Comparison of ENCODE assay signal across 12 mouse cellular contexts in the genomic region with DNA sequence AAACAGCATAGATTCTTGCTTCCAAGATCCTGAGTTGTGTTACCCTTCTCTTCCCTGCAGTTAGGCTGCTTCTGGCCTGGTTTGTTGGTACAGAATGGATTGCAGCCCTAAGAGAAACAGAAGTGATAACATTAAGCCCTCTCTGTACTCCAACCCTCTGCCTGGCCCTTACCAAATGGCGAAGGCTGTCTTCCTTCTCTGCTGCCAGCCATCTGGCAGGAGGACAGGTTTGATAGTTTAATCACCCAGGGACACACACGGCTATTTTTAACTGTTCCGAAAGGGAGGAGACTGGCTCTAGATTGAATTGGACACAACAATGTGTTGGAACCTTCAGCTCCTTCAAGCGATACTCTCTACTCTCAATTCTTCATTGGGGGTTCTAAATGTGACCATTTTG. TPM values are rescaled to one million over a fixed set of nuclear protein-coding genes. Genes with fewer than 3 reads are reported as not detected.
DNase-seq lines count a peak whose midpoint lies in the region; ATAC-seq and TF ChIP-seq lines count a peak whose summit lies in the region.
"Had no signal": no experiment of that assay in that cellular context is flagged by ENCODE, and none has a peak within 500 bp of the region (broad histone marks: within the 10 kb centered on the region; RNA-seq: fewer than 3 reads in every experiment).

No protein-coding gene starts in this region.

- H3K9ac ChIP-seq in heart, embryonic 12.5 days = no peak overlapping the region
- H3K9ac ChIP-seq in liver, postnatal 0 days (replicated peaks) = no peak overlapping the region
- H3K9ac ChIP-seq in forebrain, embryonic 16.5 days (replicated peaks; ENCODE audit: low read depth, low read length) = no peak overlapping the region
- no peak overlapping the region for H3K9ac ChIP-seq in hindbrain, embryonic 14.5 days
- H3K9ac ChIP-seq: limb, embryonic 12.5 days had no signal

- ATAC-seq in heart, embryonic 12.5 days (ENCODE audit: insufficient number of reproducible peaks, low FRiP score) = no peak
- ATAC-seq in liver, postnatal 0 days = peak; percentile 44
- no peak for ATAC-seq in forebrain, embryonic 16.5 days
- ATAC-seq in hindbrain, embryonic 14.5 days (ENCODE audit: low FRiP score) = no peak

- H3K36me3 ChIP-seq in heart, embryonic 12.5 days = peaks cover 49% of the 10 kb centered on the region
- no peaks in the 10 kb centered on the region for H3K36me3 ChIP-seq in liver, postnatal 0 days (replicated peaks; ENCODE audit: insufficient read depth, low read length)
- H3K36me3 ChIP-seq in forebrain, embryonic 16.5 days (ENCODE audit: control insufficient read depth, insufficient read depth) = no peaks in the 10 kb centered on the region
- no peaks in the 10 kb centered on the region for H3K36me3 ChIP-seq in hindbrain, embryonic 14.5 days (replicated peaks; ENCODE audit: control insufficient read depth, insufficient read depth)
- H3K36me3 ChIP-seq: limb, embryonic 12.5 days had no signal

- H3K4me1 ChIP-seq in heart, embryonic 12.5 days (replicated peaks) = peaks cover 13% of the 10 kb centered on the region
- H3K4me1 ChIP-seq in liver, postnatal 0 days (ENCODE audit: insufficient read depth) = no peaks in the 10 kb centered on the region
- H3K4me1 ChIP-seq in forebrain, embryonic 16.5 days (replicated peaks; ENCODE audit: control insufficient read depth, insufficient read depth, low read length) = no peaks in the 10 kb centered on the region
- no peaks in the 10 kb centered on the region for H3K4me1 ChIP-seq in hindbrain, embryonic 14.5 days (replicated peaks; ENCODE audit: control insufficient read depth, insufficient read depth, low read length)
- H3K4me1 ChIP-seq: limb, embryonic 12.5 days; megakaryocyte, embryonic 14.5 days had no signal

- 0 out of 2 replicates have a peak, but pooled peaks cover 4% of the 10 kb centered on the region for H3K27me3 ChIP-seq in heart, embryonic 12.5 days (replicated peaks)
- H3K27me3 ChIP-seq in liver, postnatal 0 days (ENCODE audit: insufficient read depth, low read length) = peaks cover 8% of the 10 kb centered on the region; the same call in 1 of the 2 replicates
- no peaks in the 10 kb centered on the region for H3K27me3 ChIP-seq in forebrain, embryonic 16.5 days (replicated peaks; ENCODE audit: control insufficient read depth, insufficient read depth, low read length)
- peaks cover 7% of the 10 kb centered on the region; the same call in 1 of the 2 replicates for H3K27me3 ChIP-seq in hindbrain, embryonic 14.5 days (ENCODE audit: control insufficient read depth, insufficient read depth, low read length)

- peak; percentile 44; the same call in 1 of the 2 replicates for TF ChIP-seq EP300 in liver, postnatal 0 days (IDR thresholded peaks at IDR 0.05; ENCODE audit: low read depth)

- H3K9me3 ChIP-seq in heart, embryonic 12.5 days (replicated peaks) = no peaks in the 10 kb centered on the region
- no peaks in the 10 kb centered on the region for H3K9me3 ChIP-seq in liver, postnatal 0 days (ENCODE audit: low read length)
- H3K9me3 ChIP-seq in forebrain, embryonic 16.5 days (ENCODE audit: control insufficient read depth, low read length) = no peaks in the 10 kb centered on the region
- H3K9me3 ChIP-seq in hindbrain, embryonic 14.5 days (ENCODE audit: control insufficient read depth, low read length) = no peaks in the 10 kb centered on the region
- H3K9me3 ChIP-seq: limb, embryonic 12.5 days; megakaryocyte, embryonic 14.5 days had no signal

- H3K4me3 ChIP-seq in heart, embryonic 12.5 days = no peak overlapping the region
- no peak overlapping the region for H3K4me3 ChIP-seq in liver, postnatal 0 days (ENCODE audit: low read depth, low read length)
- no peak overlapping the region for H3K4me3 ChIP-seq in forebrain, embryonic 16.5 days (replicated peaks; ENCODE audit: low read length)
- H3K4me3 ChIP-seq in hindbrain, embryonic 14.5 days (replicated peaks; ENCODE audit: low read length) = no peak overlapping the region
- no peak overlapping the region for H3K4me3 ChIP-seq in layer of hippocampus, adult 2 months
- H3K4me3 ChIP-seq: limb, embryonic 12.5 days; megakaryocyte, embryonic 14.5 days had no signal

- H3K4me2 ChIP-seq in heart, embryonic 12.5 days = peak overlapping the region; percentile 23; the same call in 1 of the 2 replicates
- H3K4me2 ChIP-seq in liver, postnatal 0 days (ENCODE audit: low read depth, low read length) = no peak overlapping the region
- H3K4me2 ChIP-seq in forebrain, embryonic 16.5 days (ENCODE audit: low read length) = no peak overlapping the region
- no peak overlapping the region for H3K4me2 ChIP-seq in hindbrain, embryonic 14.5 days (replicated peaks)
- H3K4me2 ChIP-seq: limb, embryonic 12.5 days had no signal

- H3K27ac ChIP-seq in heart, embryonic 12.5 days (ENCODE audit: poor library complexity, severe bottlenecking) = peak overlapping the region; percentile 81
- H3K27ac ChIP-seq in liver, postnatal 0 days (ENCODE audit: low read depth) = no peak overlapping the region
- no peak overlapping the region for H3K27ac ChIP-seq in forebrain, embryonic 16.5 days (ENCODE audit: low read length)
- no peak overlapping the region for H3K27ac ChIP-seq in hindbrain, embryonic 14.5 days
- no peak overlapping the region for H3K27ac ChIP-seq in layer of hippocampus, adult 2 months
- H3K27ac ChIP-seq: kidney, postnatal 0 days; limb, embryonic 12.5 days had no signal

- WGBS in heart, embryonic 12.5 days = 29% methylated on average over 4 of the region's 4 CpGs
- WGBS in liver, postnatal 0 days (ENCODE audit: insufficient replicate concordance) = 58% methylated on average over 4 of the region's 4 CpGs
- 68% methylated on average over 4 of the region's 4 CpGs for WGBS in forebrain, embryonic 16.5 days
- WGBS in hindbrain, embryonic 14.5 days = 72% methylated on average over 4 of the region's 4 CpGs

- peak; percentile 51 to 81 for DNase-seq in adrenal gland, adult (ENCODE audit: inconsistent age in 2 of 2, low spot score in 1 of 2)
- no peak for DNase-seq in adrenal gland, postnatal 4 days (ENCODE audit: low spot score in 2 of 2)
- DNase-seq in cerebellum, postnatal 14 days = peak; percentile 80 to 84
- DNase-seq in liver, postnatal 0 days = no peak
- DNase-seq in hindbrain, embryonic 14.5 days (ENCODE audit: low spot score) = no peak
- no peak for DNase-seq in layer of hippocampus, adult 2 months (ENCODE audit: low spot score in 2 of 2)

- no peak for TF ChIP-seq CTCF in liver, postnatal 0 days (IDR thresholded peaks at IDR 0.05; ENCODE audit: low read depth)
- no peak for TF ChIP-seq CTCF in layer of hippocampus, adult 2 months (conservative IDR thresholded peaks at IDR 0.05)

RNA-seq across cellular contexts. Expression of gene Strip2, which starts 6.7 kb away (rescaled TPM):
- total RNA-seq in adrenal gland, postnatal 4 days (2021) = 1 to 10 TPM; 2.2 to 2.6 TPM
- polyA plus RNA-seq in heart, embryonic 12.5 days (2016; fragmentation: Nextera tagmentation; extraction: Ambion mirVana) = 39.5 and 39.8 TPM in 2 replicates
- 0.20 and 0.23 TPM in 2 replicates for polyA plus RNA-seq in liver, postnatal 0 days (2015; fragmentation: Nextera tagmentation; extraction: Ambion mirVana)
- 4.2 and 4.9 TPM in 2 replicates for polyA plus RNA-seq in forebrain, embryonic 16.5 days (2015; fragmentation: Nextera tagmentation; extraction: Ambion mirVana)
- 6.1 and 7.3 TPM in 2 replicates for polyA plus RNA-seq in hindbrain, embryonic 14.5 days (2014; fragmentation: Nextera tagmentation; extraction: Ambion mirVana)
- 10 to 100 TPM; 27.8 to 30.3 TPM for total RNA-seq in layer of hippocampus, adult 2 months (2021)
- total RNA-seq: granulocyte monocyte progenitor cell, adult 5-6 weeks had no signal

Comparison
In these comparisons a context has a peak if more than half of its experiments do, and no peak if none do; other contexts are left out.
1. DNase-seq: peak in adrenal gland, adult (2 of 2) and cerebellum, postnatal 14 days (2 of 2); none in adrenal gland, postnatal 4 days (0 of 2), liver, postnatal 0 days (single experiment), hindbrain, embryonic 14.5 days (single experiment) and layer of hippocampus, adult 2 months (0 of 2).